Mouse (Mus musculus) kidney, adult 2 months (tissue): ENCODE measurements around the gene Pes1. TPM values are rescaled to one million over a fixed set of nuclear protein-coding genes. Genes with fewer than 3 reads are reported as not detected.
A peak's percentile ranks its signal among the peaks of the same experiment; 100 is the strongest.

ENCODE experiments used
- DNase-seq: peaks from one replicate; pipeline ENCODE4 v3.0.0; 2021
- H3K27ac ChIP-seq: fragments of 200-500 bp; 2 replicates; pipeline ENCODE4 v1.5.1; 2012; ENCODE audit warnings: low read depth, low read length, control low read depth, inconsistent platforms; ENCODE audit not compliant: insufficient read depth
- H3K27me3 ChIP-seq: fragments of 200-500 bp; replicated peaks from 2 replicates; pipeline ENCODE4 v1.6.1; 2012; ENCODE audit warnings: mild to moderate bottlenecking, moderate library complexity, low read length, inconsistent platforms; ENCODE audit not compliant: control insufficient read depth, insufficient read depth
- H3K36me3 ChIP-seq: fragments of 200-500 bp; 2 replicates; pipeline ENCODE4 v1.6.1; 2012; ENCODE audit warnings: mild to moderate bottlenecking, moderate library complexity, low read length, inconsistent platforms; ENCODE audit not compliant: control insufficient read depth, insufficient read depth
- H3K4me1 ChIP-seq: fragments of 200-500 bp; 2 replicates; pipeline ENCODE4 v1.6.1; 2011; ENCODE audit warnings: low read length; ENCODE audit not compliant: control insufficient read depth, insufficient read depth
- H3K4me3 ChIP-seq: fragments of 200-500 bp; 2 replicates; pipeline ENCODE4 v1.5.1; 2011; ENCODE audit warnings: mild to moderate bottlenecking, low read depth, low read length, control low read depth; ENCODE audit not compliant: insufficient read depth
- CTCF ChIP-seq: fragments of 200-500 bp; conservative IDR thresholded peaks from 2 replicates; pipeline ENCODE4 v1.5.1; 2011; ENCODE audit warnings: low read depth, mild to moderate bottlenecking, control low read depth, low read length, moderate library complexity, mixed read lengths; ENCODE audit not compliant: insufficient read depth, insufficient read length
- POLR2A ChIP-seq: fragments of 200-500 bp; IDR thresholded peaks from one replicate; pipeline ENCODE4 v1.6.1; 2011; ENCODE audit warnings: low read depth, low read length, control low read depth
- WGBS: fragments of 180-500 bp; shearing (Covaris S2); methylation state at CpG from one replicate; pipeline ENCODE4 v1.1.7; 2018; 5-methylcytosine and 5-hydroxymethylcytosine counted together
- polyA plus RNA-seq: library from polyadenylated mRNA; depleted of rRNA; stranded (reverse); fragments of >200 nt; gene quantifications from 2 replicates; pipeline ENCODE4 v1.2.3, GENCODE M21; 2012

Gene Pes1
- polyA plus RNA-seq, 1 experiment: 33.3 TPM

GRCm38 (mm10) chr11:3993132-3993531, 29.4 kb downstream of the Pes1 start:
- H3K4me3 ChIP-seq: no peak overlapping the region
- 57% methylated on average over 6 of the region's 6 CpGs for WGBS
- TF ChIP-seq POLR2A: no peak
- TF ChIP-seq CTCF: no peak
- peak overlapping the region; percentile 86 for H3K27ac ChIP-seq
- peak; percentile 52 for DNase-seq
- H3K27me3 ChIP-seq: no peaks in the 10 kb centered on the region
- H3K4me1 ChIP-seq: no peaks in the 10 kb centered on the region; the same call in 1 of the 2 replicates
- H3K36me3 ChIP-seq: no peaks in the 10 kb centered on the region

DNA sequence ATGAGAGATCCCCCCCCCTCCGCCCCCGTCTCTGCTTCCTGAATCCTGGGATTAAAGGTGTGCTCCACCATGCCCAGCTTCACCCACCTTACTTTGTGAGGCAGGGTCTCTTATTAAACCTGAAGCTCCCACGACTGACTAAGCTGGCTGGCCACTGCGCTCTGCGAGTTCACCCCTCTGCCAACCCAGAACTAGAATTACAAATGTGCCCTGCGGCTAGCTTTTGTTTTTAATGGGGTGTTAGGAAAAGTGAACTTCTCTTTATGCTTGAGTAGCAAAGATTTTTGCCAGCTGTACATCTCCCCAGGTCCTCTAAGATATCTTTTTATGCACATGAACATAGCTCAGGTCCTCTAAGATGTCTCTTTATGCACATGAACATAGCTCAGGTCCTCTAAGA, 30.1 kb downstream of the Pes1 start:
- H3K4me1 ChIP-seq: no peaks in the 10 kb centered on the region; the same call in 1 of the 2 replicates
- WGBS: 74% methylated on average over 6 of the region's 6 CpGs
- no peak overlapping the region for H3K4me3 ChIP-seq
- DNase-seq: peak; percentile 55
- H3K36me3 ChIP-seq: no peaks in the 10 kb centered on the region
- H3K27me3 ChIP-seq: no peaks in the 10 kb centered on the region
- peak overlapping the region; percentile 76 for H3K27ac ChIP-seq
- TF ChIP-seq POLR2A (no peak), CTCF (no peak)

DNA sequence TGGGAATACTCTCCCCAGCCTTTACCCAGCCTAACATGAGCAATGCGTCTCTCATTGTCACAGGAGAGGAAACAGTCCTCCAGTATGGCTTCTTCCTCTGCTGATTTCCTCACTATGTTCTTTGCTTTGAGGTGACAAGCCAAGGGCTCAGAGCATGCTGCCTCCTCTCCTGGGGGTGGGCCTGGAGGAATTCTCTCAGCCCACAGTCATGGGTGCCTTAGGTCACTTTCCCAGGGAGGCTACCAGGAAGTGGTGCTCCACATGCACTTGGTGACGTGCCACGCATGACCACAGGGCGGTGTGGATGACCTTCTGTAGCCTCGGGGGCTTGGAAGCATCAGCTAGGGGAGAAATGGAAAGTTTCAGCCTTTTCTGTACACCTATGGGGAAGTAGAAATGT, 31.7 kb downstream of the Pes1 start:
- TF ChIP-seq CTCF (no peak), POLR2A (no peak)
- DNase-seq: no peak
- Histone ChIP-seq H3K27me3 (no peaks in the 10 kb centered on the region), H3K4me1 (no peaks in the 10 kb centered on the region), H3K36me3 (no peaks in the 10 kb centered on the region; the same call in 1 of the 2 replicates), H3K4me3 (no peak overlapping the region), H3K27ac (peak overlapping the region; percentile 4; the same call in 1 of the 2 replicates)
- 55% methylated on average over 5 of the region's 5 CpGs for WGBS

DNA sequence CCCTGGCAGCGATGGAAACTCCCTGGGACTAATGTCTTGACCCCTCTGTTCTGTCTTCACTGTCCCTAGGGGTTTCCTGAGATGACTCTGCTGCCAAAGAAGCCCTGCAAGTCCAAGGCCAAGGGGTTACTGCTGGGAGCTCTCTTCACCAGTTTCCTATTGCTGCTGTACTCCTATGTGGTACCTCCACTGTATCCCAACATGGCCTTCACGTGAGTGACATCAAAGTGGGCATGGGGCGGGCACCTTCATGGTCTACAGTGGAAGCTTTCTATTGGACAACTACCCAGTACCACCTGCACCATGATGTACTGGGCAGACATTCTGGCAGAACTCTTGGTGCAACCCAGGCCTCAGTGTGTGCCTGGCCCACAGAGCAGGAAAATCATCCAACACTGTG, 33.1 kb downstream of the Pes1 start:
- no peaks in the 10 kb centered on the region; the same call in 1 of the 2 replicates for H3K36me3 ChIP-seq
- H3K27me3 ChIP-seq: no peaks in the 10 kb centered on the region
- no peak overlapping the region for H3K4me3 ChIP-seq
- no peak for DNase-seq
- H3K27ac ChIP-seq: no peak overlapping the region
- TF ChIP-seq POLR2A (no peak), CTCF (no peak)
- WGBS: 94% methylated on average over 3 of the region's 3 CpGs
- H3K4me1 ChIP-seq: no peaks in the 10 kb centered on the region

GRCm38 (mm10) chr11:3997978-3998720, 34.4 kb downstream of the Pes1 start:
- no peak for TF ChIP-seq POLR2A
- no peak for TF ChIP-seq CTCF
- 31% methylated on average over 66 of the region's 66 CpGs for WGBS

GRCm38 (mm10) chr11:3999547-3999946, 35.8 kb downstream of the Pes1 start:
- H3K27me3 ChIP-seq: no peaks in the 10 kb centered on the region
- no peaks in the 10 kb centered on the region; the same call in 1 of the 2 replicates for H3K36me3 ChIP-seq
- DNase-seq: peak; percentile 45
- H3K27ac ChIP-seq: no peak overlapping the region
- WGBS: 56% methylated on average over 5 of the region's 5 CpGs
- TF ChIP-seq CTCF (no peak), POLR2A (no peak)
- no peak overlapping the region for H3K4me3 ChIP-seq
- no peaks in the 10 kb centered on the region for H3K4me1 ChIP-seq

More at GRCm38 (mm10) chr11:3997978-3998720, 34.4 kb downstream of the Pes1 start:
- no peaks in the 10 kb centered on the region; the same call in 1 of the 2 replicates for H3K36me3 ChIP-seq
- H3K4me3 ChIP-seq: peak overlapping the region; percentile 2; the same call in 1 of the 2 replicates
- H3K27me3 ChIP-seq: no peaks in the 10 kb centered on the region
- H3K4me1 ChIP-seq: no peaks in the 10 kb centered on the region
- H3K27ac ChIP-seq: no peak overlapping the region
- DNase-seq: no peak

DNA sequence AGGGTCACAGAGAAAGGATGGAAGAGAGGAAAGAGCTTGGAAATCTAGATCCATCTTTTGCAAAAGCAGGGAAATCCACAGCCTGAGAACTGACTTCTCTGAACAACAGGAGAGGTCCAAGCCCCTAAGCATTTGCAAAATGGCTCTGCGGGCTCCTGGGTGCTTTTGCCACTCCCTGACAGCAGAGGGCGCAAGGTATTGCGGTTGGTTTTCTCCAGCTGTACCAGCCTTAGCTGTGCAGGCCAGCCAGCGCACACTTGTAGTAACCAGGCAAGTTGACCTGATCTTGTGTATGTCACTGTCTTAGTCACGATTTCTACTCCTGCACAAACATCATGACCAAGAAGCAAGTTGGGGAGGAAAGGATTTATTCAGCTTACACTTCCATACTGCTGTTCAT, 37.8 kb downstream of the Pes1 start:
- Histone ChIP-seq H3K4me3 (no peak overlapping the region), H3K36me3 (no peaks in the 10 kb centered on the region; the same call in 1 of the 2 replicates), H3K27ac (no peak overlapping the region), H3K4me1 (no peaks in the 10 kb centered on the region), H3K27me3 (no peaks in the 10 kb centered on the region)
- DNase-seq: peak; percentile 75
- 6% methylated on average over 5 of the region's 5 CpGs for WGBS
- TF ChIP-seq CTCF: peak; percentile 92
- TF ChIP-seq POLR2A: no peak
